Mouse (Mus musculus) MEL (cell line): ENCODE measurements at regions not wholly inside any gene's neighbourhood (a gene's known extent, or its start where the extent isn't known, plus 50 kb on each side); places are given as distances from the start of the nearest gene placed in this dataset.

ENCODE experiments used
- DNase-seq: peaks from one replicate; pipeline ENCODE4 v3.0.0; 2011; ENCODE audit warnings: low read depth, low spot score
- H3K27ac ChIP-seq: 2 replicates; pipeline ENCODE4 v1.5.1; 2012; ENCODE audit warnings: low read depth, mild to moderate bottlenecking, control low read depth, low read length, moderate library complexity; ENCODE audit not compliant: control insufficient read depth
- H3K27me3 ChIP-seq, 2 experiments: fragments of 150-350 bp in 1 of 2; sonication (generic) in 1 of 2; 2 replicates each; pipeline ENCODE4 v1.6.1; 2012; ENCODE audit warnings: low read length in 2 of 2, mild to moderate bottlenecking in 2 of 2, improper control_type of control experiment in 1 of 2, moderate library complexity in 1 of 2; ENCODE audit not compliant: insufficient read depth in 2 of 2, control insufficient read depth in 1 of 2
- H3K36me3 ChIP-seq, 2 experiments: 2 replicates each; pipeline ENCODE4 v1.6.1; 2012 to 2014; ENCODE audit warnings: low read length in 2 of 2, improper control_type of control experiment in 1 of 2, inconsistent platforms in 1 of 2, mild to moderate bottlenecking in 1 of 2; ENCODE audit not compliant: insufficient read depth in 2 of 2, control insufficient read depth in 1 of 2
- H3K4me1 ChIP-seq, 2 experiments: fragments of 150-350 bp in 1 of 2; sonication (generic) in 1 of 2; 2 replicates each; pipeline ENCODE4 v1.6.1; 2012; ENCODE audit warnings: low read length in 2 of 2, improper control_type of control experiment in 1 of 2, mild to moderate bottlenecking in 1 of 2; ENCODE audit not compliant: insufficient read depth in 2 of 2, control insufficient read depth in 1 of 2
- H3K4me3 ChIP-seq, 2 experiments: fragments of 150-350 bp in 1 of 2; sonication (generic) in 1 of 2; 2 replicates each; pipeline ENCODE4 v1.5.1; 2012; ENCODE audit warnings: low read depth in 2 of 2, low read length in 2 of 2, mild to moderate bottlenecking in 2 of 2, moderate library complexity in 2 of 2, control low read depth in 1 of 2, improper control_type of control experiment in 1 of 2; ENCODE audit not compliant: control insufficient read depth in 1 of 2, insufficient read depth in 1 of 2
- H3K79me2 ChIP-seq: 2 replicates; pipeline ENCODE4 v1.6.1; 2012; ENCODE audit warnings: mild to moderate bottlenecking, low read length, moderate library complexity; ENCODE audit not compliant: control insufficient read depth, poor library complexity, insufficient read depth
- H3K9ac ChIP-seq: 2 replicates; pipeline ENCODE4 v1.6.1; 2012; ENCODE audit warnings: low read depth, mild to moderate bottlenecking, control low read depth, low read length, moderate library complexity; ENCODE audit not compliant: control insufficient read depth, poor library complexity, severe bottlenecking
- H3K9me3 ChIP-seq: fragments of 150-350 bp; sonication (generic); replicated peaks from 2 replicates; pipeline ENCODE4 v1.6.1; 2012; ENCODE audit warnings: mild to moderate bottlenecking, low read length, improper control_type of control experiment, moderate library complexity; ENCODE audit not compliant: insufficient read depth
- BHLHE40 ChIP-seq: IDR thresholded peaks from 2 replicates; pipeline ENCODE4 v1.6.1; 2012; ENCODE audit warnings: low read depth, mild to moderate bottlenecking, inconsistent platforms, low read length, improper control_type of control experiment, borderline replicate concordance
- CHD1 ChIP-seq: IDR thresholded peaks from 2 replicates; pipeline ENCODE4 v1.6.1; 2012; ENCODE audit warnings: low read depth, mild to moderate bottlenecking, inconsistent platforms, low read length, improper control_type of control experiment
- E2F4 ChIP-seq: IDR thresholded peaks from 2 replicates; pipeline ENCODE4 v1.6.1; 2011; ENCODE audit warnings: low read depth, low read length, improper control_type of control experiment, borderline replicate concordance
- ELF1 ChIP-seq: IDR thresholded peaks from 2 replicates; pipeline ENCODE4 v1.6.1; 2014; ENCODE audit warnings: low read depth, mild to moderate bottlenecking, inconsistent platforms, low read length, improper control_type of control experiment, moderate library complexity
- GABPA ChIP-seq: IDR thresholded peaks from 2 replicates; pipeline ENCODE4 v1.6.1; 2012; ENCODE audit warnings: low read depth, mild to moderate bottlenecking, inconsistent platforms, low read length, improper control_type of control experiment, moderate library complexity
- HCFC1 ChIP-seq: IDR thresholded peaks from 2 replicates; pipeline ENCODE4 v1.6.1; 2012; ENCODE audit warnings: low read depth, mild to moderate bottlenecking, inconsistent platforms, low read length, improper control_type of control experiment, moderate library complexity
- MAFK ChIP-seq: IDR thresholded peaks from 2 replicates; pipeline ENCODE4 v1.6.1; 2011; ENCODE audit warnings: low read depth, mild to moderate bottlenecking, low read length, improper control_type of control experiment, borderline replicate concordance
- MAZ ChIP-seq: IDR thresholded peaks from 2 replicates; pipeline ENCODE4 v1.6.1; 2012; ENCODE audit warnings: low read depth, mild to moderate bottlenecking, inconsistent platforms, low read length, improper control_type of control experiment
- MEF2A ChIP-seq: IDR thresholded peaks from 2 replicates; pipeline ENCODE4 v1.6.1; 2014; ENCODE audit warnings: low read depth, mild to moderate bottlenecking, inconsistent platforms, low read length, improper control_type of control experiment; ENCODE audit not compliant: poor library complexity, insufficient replicate concordance, severe bottlenecking; ENCODE audit errors: extremely low read depth
- MYB ChIP-seq: IDR thresholded peaks from 2 replicates; pipeline ENCODE4 v1.6.1; 2011; ENCODE audit warnings: mild to moderate bottlenecking, low read depth, low read length, improper control_type of control experiment
- NELFE ChIP-seq: IDR thresholded peaks from 2 replicates; pipeline ENCODE4 v1.6.1; 2011; ENCODE audit warnings: low read depth, low read length, improper control_type of control experiment
- NRF1 ChIP-seq: IDR thresholded peaks from 2 replicates; pipeline ENCODE4 v1.6.1; 2014; ENCODE audit warnings: low read depth, mild to moderate bottlenecking, inconsistent platforms, low read length, improper control_type of control experiment, moderate library complexity; ENCODE audit not compliant: poor library complexity, insufficient read depth, severe bottlenecking
- POLR2AphosphoS2 ChIP-seq: IDR thresholded peaks from 2 replicates; pipeline ENCODE4 v1.6.1; 2011; ENCODE audit warnings: low read length, improper control_type of control experiment
- RAD21 ChIP-seq: IDR thresholded peaks from 2 replicates; pipeline ENCODE4 v1.6.1; 2011; ENCODE audit warnings: mild to moderate bottlenecking, low read depth, low read length, improper control_type of control experiment
- RCOR1 ChIP-seq: IDR thresholded peaks from 2 replicates; pipeline ENCODE4 v1.6.1; 2012; ENCODE audit warnings: low read depth, mild to moderate bottlenecking, inconsistent platforms, low read length, improper control_type of control experiment
- SMC3 ChIP-seq: IDR thresholded peaks from 2 replicates; pipeline ENCODE4 v1.6.1; 2011; ENCODE audit warnings: low read depth, low read length, improper control_type of control experiment
- TAL1 ChIP-seq: IDR thresholded peaks from 2 replicates; pipeline ENCODE4 v1.6.1; 2012; ENCODE audit warnings: mild to moderate bottlenecking, inconsistent platforms, low read length, moderate library complexity, mixed read lengths
- TCF12 ChIP-seq: IDR thresholded peaks from 2 replicates; pipeline ENCODE4 v1.6.1; 2014; ENCODE audit warnings: low read depth, mild to moderate bottlenecking, inconsistent platforms, low read length, improper control_type of control experiment, moderate library complexity
- UBTF ChIP-seq: IDR thresholded peaks from 2 replicates; pipeline ENCODE4 v1.6.1; 2012; ENCODE audit warnings: low read depth, mild to moderate bottlenecking, inconsistent platforms, low read length, improper control_type of control experiment, moderate library complexity, borderline replicate concordance; ENCODE audit not compliant: insufficient read depth
- USF1 ChIP-seq: IDR thresholded peaks from 2 replicates; pipeline ENCODE4 v1.6.1; 2014; ENCODE audit warnings: low read depth, mild to moderate bottlenecking, inconsistent platforms, low read length, improper control_type of control experiment, moderate library complexity
- USF2 ChIP-seq, 2 experiments: IDR thresholded peaks; 2 replicates each; pipeline ENCODE4 v1.6.1; 2011 to 2012; ENCODE audit warnings: improper control_type of control experiment in 2 of 2, low read length in 2 of 2, borderline replicate concordance in 1 of 2, inconsistent platforms in 1 of 2, low read depth in 1 of 2, mild to moderate bottlenecking in 1 of 2; ENCODE audit not compliant: insufficient read depth in 1 of 2
- ZC3H11A ChIP-seq: IDR thresholded peaks from 2 replicates; pipeline ENCODE4 v1.6.1; 2012; ENCODE audit warnings: low read depth, mild to moderate bottlenecking, inconsistent platforms, low read length, improper control_type of control experiment
- ZKSCAN1 ChIP-seq: IDR thresholded peaks from 2 replicates; pipeline ENCODE4 v1.6.1; 2012; ENCODE audit warnings: low read depth, mild to moderate bottlenecking, inconsistent platforms, low read length, improper control_type of control experiment, moderate library complexity
- ZMIZ1 ChIP-seq: IDR thresholded peaks from 2 replicates; pipeline ENCODE4 v1.6.1; 2012; ENCODE audit warnings: low read depth, mild to moderate bottlenecking, inconsistent platforms, low read length, improper control_type of control experiment, moderate library complexity

- Histone ChIP-seq H3K4me3 (no peak overlapping the region), H3K36me3 (no peaks in the 10 kb centered on the region), H3K9me3 (no peaks in the 10 kb centered on the region), H3K79me2 (no peaks in the 10 kb centered on the region), H3K9ac (no peak overlapping the region), H3K27me3 (no peaks in the 10 kb centered on the region), H3K27ac (no peak overlapping the region), H3K4me1 (no peaks in the 10 kb centered on the region)
- TF ChIP-seq E2F4 (no peak), RCOR1 (no peak), RAD21 (no peak), MAFK (no peak), CHD1 (no peak), USF1 (no peak), TCF12 (no peak), HCFC1 (no peak), UBTF (no peak), NELFE (no peak), POLR2AphosphoS2 (no peak), SMC3 (no peak), NRF1 (no peak), TAL1 (no peak), MAZ (no peak), MYB (no peak)
- no peak for DNase-seq
These were observed 614.1 kb downstream of the Pdcd6ip start for GRCm38 (mm10) chr9:113093863-113094390.

GRCm38 (mm10) chr9:113091881-113092280, 616.2 kb downstream of the Pdcd6ip start:
- Histone ChIP-seq H3K9me3 (no peaks in the 10 kb centered on the region), H3K4me3 (no peak overlapping the region), H3K79me2 (no peaks in the 10 kb centered on the region), H3K9ac (no peak overlapping the region), H3K27ac (no peak overlapping the region), H3K27me3 (no peaks in the 10 kb centered on the region), H3K4me1 (no peaks in the 10 kb centered on the region), H3K36me3 (no peaks in the 10 kb centered on the region)
- TF ChIP-seq NRF1 (no peak), GABPA (no peak), ELF1 (no peak), RAD21 (no peak), RCOR1 (no peak), MEF2A (no peak), ZMIZ1 (no peak), USF2 (IDR thresholded peaks at IDR 0.05; ENCODE audit: borderline replicate concordance in 1 of 2, insufficient read depth in 1 of 2, low read depth in 1 of 2, low read length in 2 of 2) (no peak), E2F4 (no peak), BHLHE40 (no peak), MAZ (no peak), ZKSCAN1 (no peak), ZC3H11A (no peak), TAL1 (no peak)
- no peak for DNase-seq
